Mouse (Mus musculus): ENCODE data around the gene Tbce.

- no peak for TF ChIP-seq CTCF (IDR thresholded peaks at IDR 0.05; ENCODE audit: extremely low read depth, insufficient read depth, insufficient read length, insufficient replicate concordance)
- no peak for TF ChIP-seq POLR2A (IDR thresholded peaks at IDR 0.05; ENCODE audit: low read depth, low read length)
Observed at GRCm38 (mm10) chr13:14056801-14057200, 17.4 kb upstream of the Tbce start.

All from spleen, adult 2 months (tissue).